Mouse (Mus musculus) lung, postnatal 36 days (tissue): ENCODE data around the gene Timp2.

Experiments
- DNase-seq: peaks from one replicate; pipeline ENCODE4 v3.0.0; 2022; ENCODE audit warnings: mixed read lengths

Timp2 gene

DNA sequence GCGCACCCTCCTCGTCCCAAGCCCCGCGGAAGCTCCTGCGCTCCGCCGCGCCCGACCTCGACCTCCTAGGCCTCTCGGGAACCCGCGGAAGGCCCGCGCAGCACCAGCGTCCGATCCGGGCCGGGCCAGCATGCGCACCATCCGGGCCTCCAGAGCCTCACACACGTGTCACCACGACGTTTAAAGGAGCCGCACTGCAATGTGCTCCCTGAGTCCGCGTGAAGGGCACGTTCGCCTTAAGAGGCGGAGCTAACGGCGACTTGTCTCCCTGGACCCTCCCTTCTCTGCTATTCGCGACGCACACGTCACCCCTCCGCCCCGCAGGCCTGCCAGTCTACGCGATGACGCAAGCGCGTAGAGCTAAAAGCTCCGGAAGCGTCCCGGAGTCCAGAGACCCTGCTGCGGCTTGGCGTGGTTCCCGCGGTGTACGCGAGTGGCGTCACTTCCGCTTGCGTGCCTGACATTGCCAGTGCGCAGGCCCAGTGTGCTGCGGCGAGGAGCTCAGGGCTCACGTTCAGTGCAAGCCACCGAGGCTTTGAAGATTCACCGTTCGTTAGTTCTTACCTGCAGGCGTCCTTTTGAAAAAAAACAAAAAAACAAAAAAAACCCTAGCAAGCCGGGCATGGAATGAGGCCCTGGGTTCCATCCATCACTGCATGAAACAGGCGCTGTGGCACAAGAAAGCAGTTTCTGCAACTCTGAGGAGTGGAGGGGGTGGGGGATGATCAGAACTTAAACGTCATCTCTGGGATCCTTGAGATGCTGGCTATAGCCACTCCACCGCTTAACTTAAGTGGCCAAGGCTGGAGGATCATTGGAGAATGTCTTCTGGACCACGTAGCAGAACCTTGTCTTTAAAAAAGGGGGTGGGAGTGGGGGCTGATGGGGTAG lies 65.3 kb downstream of the Timp2 start, which contains the start of gene Usp36:
TSS of gene Usp36 (minus strand) at position 246 of the 891 bp plus-strand sequence.
- DNase-seq, result peak; percentile 100

DNA sequence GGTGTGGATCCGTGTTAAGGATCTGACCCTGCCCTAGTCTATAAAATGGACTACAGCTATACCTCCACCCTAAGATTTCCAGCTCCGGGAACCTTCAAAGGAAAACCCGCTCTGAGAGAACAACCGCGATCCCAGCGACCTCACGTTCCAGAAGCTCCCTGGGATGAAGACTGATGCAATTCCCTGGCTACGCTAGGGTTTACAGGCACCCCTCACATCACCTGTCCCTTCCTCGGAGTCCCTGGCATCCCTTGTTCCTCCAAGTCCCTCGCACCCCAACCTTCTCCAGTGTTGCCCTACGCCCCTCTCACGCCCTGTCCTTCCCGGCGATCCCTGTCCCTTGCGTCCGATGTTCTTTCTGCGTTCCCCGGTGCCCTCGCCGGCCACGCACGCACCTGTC lies 66.0 kb downstream of the Timp2 start:
- no peak for DNase-seq

DNA sequence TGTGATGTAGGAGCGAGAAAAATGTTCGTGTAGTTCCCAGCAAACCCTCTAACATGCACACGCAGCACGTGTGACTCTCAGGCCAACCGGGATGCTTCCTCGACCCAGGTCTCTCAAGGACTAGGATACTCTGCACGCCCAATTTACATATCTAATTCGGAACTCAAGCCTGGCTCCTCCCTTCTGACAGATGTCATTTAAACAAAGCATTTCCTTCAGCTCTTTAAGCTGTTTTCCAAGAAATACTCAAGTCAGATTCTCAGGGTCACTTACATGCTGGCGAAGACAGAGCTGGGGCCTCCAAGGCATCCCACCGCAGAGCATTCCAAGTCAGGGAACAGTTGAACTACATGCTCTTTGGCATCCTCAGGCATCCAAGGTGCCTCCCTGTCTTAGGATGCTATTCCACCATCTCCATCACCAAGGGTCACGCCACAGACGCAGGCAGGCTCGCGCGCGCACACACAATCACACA lies 66.5 kb downstream of the Timp2 start:
- peak; percentile 22 for DNase-seq

DNA sequence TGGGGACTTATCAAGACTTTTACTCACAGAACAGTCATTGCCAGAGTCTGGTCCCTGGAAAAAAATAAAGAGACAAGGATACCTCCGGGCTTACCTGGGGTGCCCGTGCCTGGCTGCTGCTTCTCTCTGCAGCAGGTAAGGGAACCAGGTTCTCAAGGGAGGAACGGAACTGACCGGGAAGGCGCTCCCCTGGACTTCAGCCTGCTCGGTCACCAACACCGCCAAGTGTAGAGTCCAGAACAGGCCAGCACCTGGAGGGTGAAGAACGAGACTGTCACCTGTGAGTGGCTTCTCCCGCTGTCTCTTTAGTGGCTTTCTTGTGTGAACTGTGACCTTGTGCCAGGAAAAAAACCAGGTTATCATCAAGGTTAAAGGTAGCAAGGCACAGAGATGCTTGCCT lies 68.0 kb downstream of the Timp2 start:
- no peak for DNase-seq

- DNase-seq, result no peak
Observed at GRCm38 (mm10) chr11:118286434-118286833, 69.1 kb downstream of the Timp2 start.

GRCm38 (mm10) chr11:118285791-118286190 lies 69.7 kb downstream of the Timp2 start:
- DNase-seq, result peak; percentile 77

- DNase-seq, result no peak
Observed at GRCm38 (mm10) chr11:118280218-118280617, 75.3 kb downstream of the Timp2 start.

- DNase-seq, result no peak
Observed at GRCm38 (mm10) chr11:118276328-118276727, 79.2 kb downstream of the Timp2 start.

DNA sequence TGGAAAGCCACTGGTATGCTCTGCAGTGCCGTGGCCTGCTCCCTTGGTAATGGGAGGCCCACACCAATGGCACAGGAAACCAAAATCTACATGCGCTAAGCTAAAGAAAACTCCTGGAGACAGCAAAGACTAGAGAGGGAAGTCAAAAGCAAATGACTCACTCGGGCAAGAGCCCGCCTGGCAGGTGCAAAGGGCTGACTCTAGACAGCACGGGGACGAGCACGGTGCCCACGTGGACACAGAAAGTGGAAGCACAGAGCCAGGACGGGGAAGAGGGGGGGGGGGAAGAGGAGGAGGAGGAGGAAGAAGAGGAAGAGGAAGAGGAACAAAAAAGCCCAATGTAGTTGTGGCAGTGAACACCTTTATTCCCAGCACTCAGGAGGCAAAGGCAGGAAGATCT lies 80.4 kb downstream of the Timp2 start:
- no peak for DNase-seq

- DNase-seq, result peak; percentile 62
Observed at GRCm38 (mm10) chr11:118269827-118270226, 85.7 kb downstream of the Timp2 start.

DNA sequence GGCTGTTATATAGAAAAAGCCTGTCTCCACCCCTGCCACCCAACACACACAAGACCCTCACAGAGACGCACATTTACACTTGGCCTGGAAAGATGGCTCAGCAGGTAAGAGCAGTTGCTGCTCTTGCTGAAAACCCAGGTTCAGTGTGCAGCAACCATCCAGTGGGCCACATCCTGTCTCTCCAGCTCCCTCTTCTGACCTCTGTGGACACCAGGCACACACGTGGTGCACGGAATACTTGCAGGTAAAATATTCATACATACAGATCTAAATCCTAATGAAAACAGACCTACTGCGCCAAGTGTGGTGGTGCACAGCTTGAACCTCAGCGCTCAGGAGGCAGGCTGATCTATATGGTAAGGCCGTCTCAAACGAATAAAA lies 88.9 kb downstream of the Timp2 start:
- no peak for DNase-seq

- no peak for DNase-seq
Observed at GRCm38 (mm10) chr11:118266044-118266665, 89.4 kb downstream of the Timp2 start.

DNA sequence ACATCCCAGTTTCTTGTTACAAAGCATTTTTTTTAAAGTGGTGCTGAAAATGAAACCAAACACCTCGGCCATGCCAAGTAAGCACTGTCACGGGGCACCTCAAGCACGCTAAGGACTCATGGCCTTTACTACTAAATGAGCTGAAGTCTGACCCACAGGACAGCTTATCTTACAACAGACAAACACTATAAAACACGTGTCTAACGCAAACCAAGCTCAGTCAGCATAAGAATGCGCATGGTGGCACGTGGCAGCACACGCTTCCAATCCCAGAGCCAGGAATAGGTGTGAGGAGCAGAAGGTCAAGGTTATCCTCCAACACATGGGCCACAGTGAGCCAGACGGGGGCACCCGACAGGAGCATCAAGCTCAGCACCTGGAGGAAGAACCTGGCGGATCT lies 89.9 kb downstream of the Timp2 start:
- DNase-seq, result peak; percentile 46

DNA sequence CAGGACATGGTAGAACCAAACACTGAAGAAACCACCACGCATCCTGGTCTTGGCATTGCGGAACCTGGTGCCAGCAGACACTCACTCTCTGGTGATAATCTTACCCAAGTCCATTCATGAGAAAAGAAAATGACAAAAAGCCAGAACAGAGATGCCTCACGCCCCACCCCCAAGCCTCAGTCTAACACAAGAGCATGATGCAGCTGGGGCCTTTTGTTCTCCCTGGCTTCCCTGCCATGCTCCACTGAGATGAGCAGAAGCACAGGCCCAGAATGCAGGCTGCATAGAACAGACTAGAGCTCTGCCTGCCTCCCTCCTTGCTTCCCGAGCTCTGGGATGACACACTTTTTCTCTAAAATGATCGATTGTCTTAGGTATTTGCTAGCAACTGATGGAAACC lies 92.4 kb downstream of the Timp2 start:
- no peak for DNase-seq

- no peak for DNase-seq
Observed at GRCm38 (mm10) chr11:118260081-118260480, 95.5 kb downstream of the Timp2 start.

GRCm38 (mm10) chr11:118259580-118259979 lies 96.0 kb downstream of the Timp2 start:
- DNase-seq, result no peak

DNA sequence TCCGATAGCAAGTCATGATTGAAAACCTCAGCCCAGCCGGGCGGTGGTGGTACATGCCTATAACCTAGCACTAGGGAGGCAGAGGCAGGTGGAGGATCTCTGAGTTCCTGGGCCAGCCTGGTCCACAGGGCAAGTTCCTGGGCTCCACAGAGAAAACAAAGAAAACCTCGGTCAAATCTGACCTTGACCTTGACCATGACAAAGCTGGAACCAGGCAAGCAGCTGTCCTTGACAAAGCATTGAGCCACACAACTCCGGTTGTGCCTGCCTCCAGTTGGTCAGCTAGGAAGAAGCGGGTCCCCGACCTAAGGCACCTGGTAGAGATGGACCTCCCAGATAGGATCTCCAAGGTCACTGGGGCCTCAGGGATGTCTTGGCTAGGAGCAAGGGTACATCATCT lies 99.2 kb downstream of the Timp2 start:
- no peak for DNase-seq

- DNase-seq, result peak; percentile 91
Observed at GRCm38 (mm10) chr11:118254159-118254951, 101.2 kb downstream of the Timp2 start.

DNA sequence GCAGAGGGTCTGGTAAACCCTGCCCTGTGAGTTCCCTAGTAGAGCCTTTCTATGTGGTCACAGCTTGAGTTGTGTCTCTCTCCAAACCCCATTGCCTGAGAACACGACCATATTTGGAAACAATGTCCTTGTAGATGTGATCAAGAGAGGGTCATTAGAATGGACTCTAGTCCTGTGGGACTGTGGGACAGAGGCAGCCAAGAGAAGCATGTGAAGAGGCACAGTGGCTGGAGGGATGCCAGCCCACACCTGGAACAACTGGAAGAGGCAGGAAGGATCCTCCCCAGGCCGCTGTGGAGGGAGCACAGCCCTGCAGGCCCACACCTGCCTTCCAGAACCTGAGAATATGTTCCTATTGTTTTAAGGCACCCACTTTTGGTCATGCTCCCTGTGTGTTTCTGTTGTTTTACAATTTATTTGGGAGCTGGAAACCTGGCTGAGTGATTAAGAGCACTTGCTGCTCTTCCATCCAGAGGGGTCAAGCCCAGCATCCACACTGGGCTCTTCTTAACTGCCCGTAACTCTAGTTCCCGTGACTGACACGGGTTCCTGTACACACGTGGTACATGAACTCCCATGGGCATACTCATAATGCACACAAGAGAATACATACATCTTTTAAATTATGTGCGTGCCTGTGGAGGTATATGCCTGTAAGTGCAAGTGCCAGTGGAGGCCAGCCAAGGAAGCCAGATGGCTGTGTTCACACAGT lies 101.9 kb downstream of the Timp2 start:
- DNase-seq, result no peak
